ENCODE assay signal across 11 mouse cellular contexts in the genomic region with DNA sequence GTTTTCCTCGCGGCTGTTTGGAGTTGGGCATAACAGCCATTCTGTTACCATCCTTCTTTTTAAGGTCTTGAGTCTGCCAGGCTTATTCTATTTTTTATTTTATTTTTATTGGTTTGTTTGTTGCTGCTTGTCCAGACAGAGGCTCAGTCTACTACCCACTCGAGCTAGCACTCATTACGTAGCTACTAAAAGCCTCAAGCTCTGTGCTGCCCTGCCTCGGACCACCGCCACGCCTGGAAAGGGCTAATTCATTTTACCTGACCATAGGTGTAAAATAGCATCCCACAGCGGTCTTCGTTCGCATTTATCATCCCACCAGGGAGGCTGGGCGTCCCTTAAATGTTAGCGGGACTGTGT. TPM values are rescaled to one million over a fixed set of nuclear protein-coding genes. Genes with fewer than 3 reads are reported as not detected.
A peak's percentile ranks its signal among the peaks of the same experiment; 100 is the strongest.
DNase-seq lines count a peak whose midpoint lies in the region; ATAC-seq and TF ChIP-seq lines count a peak whose summit lies in the region.
"Had no signal": no experiment of that assay in that cellular context is flagged by ENCODE, and none has a peak within 500 bp of the region (broad histone marks: within the 10 kb centered on the region; RNA-seq: fewer than 3 reads in every experiment).

No protein-coding gene starts in this region.

- TF ChIP-seq POLR2A in testis, adult 2 months (IDR thresholded peaks at IDR 0.05; ENCODE audit: control insufficient read depth, low read depth, low read length) = no peak

- no peaks in the 10 kb centered on the region; the same call in 1 of the 2 replicates for H3K27me3 ChIP-seq in testis, adult 2 months (ENCODE audit: control insufficient read depth, insufficient read depth, low read length)
- no peaks in the 10 kb centered on the region for H3K27me3 ChIP-seq in liver, embryonic 14.5 days (ENCODE audit: control insufficient read depth, insufficient read depth, low read length)

- no peak for TF ChIP-seq EP300 in liver, embryonic 14.5 days (IDR thresholded peaks at IDR 0.05; ENCODE audit: low read depth)

- H3K4me2 ChIP-seq in liver, embryonic 14.5 days (ENCODE audit: low read depth) = peak overlapping the region; percentile 69; the same call in 1 of the 2 replicates

- intact Hi-C loops in gastrocnemius, adult 2 months (cut with DNase I) = no loop called here

- no peaks in the 10 kb centered on the region for H3K9me3 ChIP-seq in liver, embryonic 14.5 days (ENCODE audit: control insufficient read depth, low read length)

- peaks cover 15% of the 10 kb centered on the region for H3K4me1 ChIP-seq in testis, adult 2 months (ENCODE audit: control insufficient read depth, insufficient read depth, low read length)
- H3K4me1 ChIP-seq in liver, embryonic 14.5 days (replicated peaks; ENCODE audit: control insufficient read depth in 2 of 2, insufficient read depth in 2 of 2, low read length in 1 of 2) = peaks cover 2 to 3% of the 10 kb centered on the region in 2 experiments; a peak in 1 of 4 replicates

- ATAC-seq in liver, embryonic 14.5 days (ENCODE audit: insufficient read depth) = no peak
- ATAC-seq in frontal cortex, adult (ENCODE audit: low TSS enrichment) = no peak

- no peak for TF ChIP-seq CTCF in gastrocnemius, adult 2 months (IDR thresholded peaks at IDR 0.05)
- TF ChIP-seq CTCF in testis, adult 2 months (IDR thresholded peaks at IDR 0.05; ENCODE audit: control insufficient read depth, insufficient read depth, insufficient replicate concordance, low read depth, low read length) = no peak
- no peak for TF ChIP-seq CTCF in liver, embryonic 14.5 days (IDR thresholded peaks at IDR 0.05; ENCODE audit: low read depth)

- H3K36me3 ChIP-seq in testis, adult 2 months (ENCODE audit: control insufficient read depth, insufficient read depth, low read length) = no peaks in the 10 kb centered on the region
- H3K36me3 ChIP-seq in liver, embryonic 14.5 days (replicated peaks; ENCODE audit: control insufficient read depth, insufficient read depth, low read depth) = no peaks in the 10 kb centered on the region

- H3K4me3 ChIP-seq in gastrocnemius, adult 2 months = peak overlapping the region; percentile 71
- peak overlapping the region; percentile 72 for H3K4me3 ChIP-seq in testis, adult 2 months (ENCODE audit: control insufficient read depth, low read depth, low read length)
- peak overlapping the region in 1 of 2 experiments; percentile 45; a peak in 2 of 4 replicates for H3K4me3 ChIP-seq in liver, embryonic 14.5 days (ENCODE audit: insufficient read depth in 1 of 2, low read depth in 2 of 2, low read length in 2 of 2)
- H3K4me3 ChIP-seq: myocyte had no signal

- peak; percentile 7 for DNase-seq in gastrocnemius, adult 2 months
- DNase-seq in gastrocnemius, adult 8-10 months (ENCODE audit: low spot score in 2 of 2) = no peak
- DNase-seq in testis, postnatal 14 days (ENCODE audit: low spot score) = no peak
- no peak for DNase-seq in liver, embryonic 14.5 days (ENCODE audit: low read depth in 3 of 3, low spot score in 3 of 3)
- DNase-seq in gastrocnemius, postnatal 10 days = no peak
- DNase-seq in kidney, adult 9 months = no peak

- H3K27ac ChIP-seq in gastrocnemius, adult 2 months = no peak overlapping the region; the same call in 1 of the 2 replicates
- H3K27ac ChIP-seq in testis, adult 2 months (ENCODE audit: control insufficient read depth, insufficient read depth, low read depth, low read length) = no peak overlapping the region
- H3K27ac ChIP-seq in liver, embryonic 14.5 days = no peak overlapping the region

- H3K9ac ChIP-seq in liver, embryonic 14.5 days (replicated peaks) = no peak overlapping the region

- 36% methylated on average over 12 of the region's 12 CpGs for WGBS in liver, embryonic 14.5 days (ENCODE audit: insufficient replicate concordance)

RNA-seq across cellular contexts. Expression of a gene that starts 4.3 kb away (rescaled TPM):
- total RNA-seq in gastrocnemius, adult 2 months (2021) = 1 to 10 TPM in 1 of 2 experiments, under 1 TPM in 1; 0.87 to 1.2 TPM
- total RNA-seq in gastrocnemius, adult 8-10 months (2022) = under 1 TPM in 3 of 4 experiments, not detected in 1; 0.40 to 0.56 (median 0.44) TPM
- polyA plus RNA-seq in testis, adult 2 months (2012; rRNA removed) = 2.5 and 2.9 TPM in 2 replicates
- 13.3 and 20.5 TPM in 2 replicates for polyA plus RNA-seq in liver, embryonic 14.5 days (2012; rRNA removed)
- 12.4 and 15.6 TPM in 2 replicates for polyA plus RNA-seq in liver, embryonic 14.5 days (2014; fragmentation: Nextera tagmentation; extraction: Ambion mirVana)
- 1 to 10 TPM; 3.2 to 6.4 TPM for total RNA-seq in gastrocnemius, postnatal 10 days (2021)
- polyA plus RNA-seq: activated CD4-positive, CD25-positive, alpha-beta regulatory T cell, adult 4 months had no signal

RNA-seq across cellular contexts. Expression of a gene that starts 7.7 kb away (rescaled TPM):
- total RNA-seq in gastrocnemius, adult 2 months (2021) = 10 to 100 TPM; 18.7 to 22.0 TPM
- 10 to 100 TPM; 19.9 to 21.4 (median 20.9) TPM for total RNA-seq in gastrocnemius, adult 8-10 months (2022)
- 65.7 and 67.9 TPM in 2 replicates for polyA plus RNA-seq in testis, adult 2 months (2012; rRNA removed)
- polyA plus RNA-seq in liver, embryonic 14.5 days (2012; rRNA removed) = 11.1 and 11.2 TPM in 2 replicates
- polyA plus RNA-seq in liver, embryonic 14.5 days (2014; fragmentation: Nextera tagmentation; extraction: Ambion mirVana) = 8.1 and 8.4 TPM in 2 replicates
- total RNA-seq in gastrocnemius, postnatal 10 days (2021) = 10 to 100 TPM; 27.8 to 40.8 TPM

RNA-seq across cellular contexts. Expression of a gene that starts 24.1 kb away (rescaled TPM):
- 100 to 1,000 TPM; 226 to 256 TPM for total RNA-seq in gastrocnemius, adult 2 months (2021)
- total RNA-seq in gastrocnemius, adult 8-10 months (2022) = 100 to 1,000 TPM; 199 to 280 (median 234) TPM
- 435 and 494 TPM in 2 replicates for polyA plus RNA-seq in testis, adult 2 months (2012; rRNA removed)
- polyA plus RNA-seq in liver, embryonic 14.5 days (2012; rRNA removed) = 77.7 and 126 TPM in 2 replicates
- 174 and 186 TPM in 2 replicates for polyA plus RNA-seq in liver, embryonic 14.5 days (2014; fragmentation: Nextera tagmentation; extraction: Ambion mirVana)
- 100 to 1,000 TPM; 336 to 337 TPM for total RNA-seq in gastrocnemius, postnatal 10 days (2021)

RNA-seq across cellular contexts. Expression of a gene that starts 40.0 kb away (rescaled TPM):
- under 1 TPM in 1 of 2 experiments, not detected in 1; 0.06 TPM for total RNA-seq in gastrocnemius, adult 2 months (2021)
- under 1 TPM; 0.29 to 0.36 (median 0.31) TPM for total RNA-seq in gastrocnemius, adult 8-10 months (2022)
- polyA plus RNA-seq in testis, adult 2 months (2012; rRNA removed) = 0.04 TPM in 1 of 2 replicates, not detected in the other
- polyA plus RNA-seq in liver, embryonic 14.5 days (2012; rRNA removed) = 0.03 and 0.04 TPM in 2 replicates
- not detected in 2 replicates for polyA plus RNA-seq in liver, embryonic 14.5 days (2014; fragmentation: Nextera tagmentation; extraction: Ambion mirVana)
- under 1 TPM; 0.12 to 0.20 TPM for total RNA-seq in gastrocnemius, postnatal 10 days (2021)
- polyA plus RNA-seq: activated CD4-positive, CD25-positive, alpha-beta regulatory T cell, adult 4 months; erythroblast, embryonic 14.5 days had no signal

RNA-seq across cellular contexts. Expression of a gene that starts 42.5 kb away (rescaled TPM):
- 10 to 100 TPM; 28.3 to 30.2 TPM for total RNA-seq in gastrocnemius, adult 2 months (2021)
- 10 to 100 TPM; 28.6 to 33.9 (median 30.9) TPM for total RNA-seq in gastrocnemius, adult 8-10 months (2022)
- polyA plus RNA-seq in testis, adult 2 months (2012; rRNA removed) = 6.7 and 7.1 TPM in 2 replicates
- polyA plus RNA-seq in liver, embryonic 14.5 days (2012; rRNA removed) = 0.55 and 0.78 TPM in 2 replicates
- polyA plus RNA-seq in liver, embryonic 14.5 days (2014; fragmentation: Nextera tagmentation; extraction: Ambion mirVana) = 0.62 and 1.1 TPM in 2 replicates
- 10 to 100 TPM; 32.5 to 32.8 TPM for total RNA-seq in gastrocnemius, postnatal 10 days (2021)
- polyA plus RNA-seq: erythroblast, embryonic 14.5 days had no signal
